Mouse (Mus musculus) lung, postnatal 25 days (tissue): ENCODE data around the gene Neurod1.

Experiments
- DNase-seq: peaks from one replicate; pipeline ENCODE4 v3.0.0; 2022; ENCODE audit warnings: low spot score

The Neurod1 gene

DNA sequence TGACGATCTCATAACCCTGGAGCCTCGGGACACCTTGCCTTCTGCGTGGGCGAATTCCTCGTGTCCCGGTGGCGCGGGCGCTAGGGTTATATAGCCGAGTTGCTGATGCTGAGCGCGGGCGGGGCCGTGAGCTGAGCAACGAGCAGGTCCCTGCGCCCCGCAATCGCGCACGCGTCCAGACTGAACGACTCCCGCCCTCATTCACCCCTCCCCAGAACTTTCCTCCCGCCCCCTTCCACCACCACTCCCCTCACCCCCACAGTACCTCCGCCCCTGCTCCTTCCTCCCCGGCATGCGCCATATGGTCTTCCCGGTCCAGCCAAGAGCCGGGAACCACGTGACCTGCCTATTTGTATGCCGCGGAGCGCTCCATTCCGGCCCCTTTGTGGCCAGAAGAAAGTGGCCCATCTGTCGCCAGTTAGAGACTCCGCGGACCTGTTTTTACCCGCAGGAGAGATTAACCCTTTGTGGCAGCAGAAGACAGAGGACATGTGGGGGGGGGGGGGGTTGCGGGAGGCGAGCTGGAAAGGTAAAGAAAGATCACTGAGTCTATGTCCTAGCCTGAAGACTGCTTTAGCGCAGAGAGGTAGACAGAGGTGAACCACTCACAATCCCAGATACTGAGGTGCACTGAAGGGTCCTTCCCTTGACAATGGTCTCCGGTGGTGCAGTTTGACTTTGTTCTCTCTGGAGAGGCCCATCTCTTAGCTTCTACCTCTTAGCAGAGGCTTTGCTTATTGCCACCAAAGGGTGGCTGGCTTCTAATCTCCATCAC is at the start of gene Neurod1, which contains the start of gene Cerkl:
Gene Neurod1, minus strand, starts transcription at position 177 of the 775 bp plus-strand sequence.
Gene Cerkl, minus strand, starts transcription at position 211 of the 775 bp plus-strand sequence.
- DNase-seq, result no peak

DNA sequence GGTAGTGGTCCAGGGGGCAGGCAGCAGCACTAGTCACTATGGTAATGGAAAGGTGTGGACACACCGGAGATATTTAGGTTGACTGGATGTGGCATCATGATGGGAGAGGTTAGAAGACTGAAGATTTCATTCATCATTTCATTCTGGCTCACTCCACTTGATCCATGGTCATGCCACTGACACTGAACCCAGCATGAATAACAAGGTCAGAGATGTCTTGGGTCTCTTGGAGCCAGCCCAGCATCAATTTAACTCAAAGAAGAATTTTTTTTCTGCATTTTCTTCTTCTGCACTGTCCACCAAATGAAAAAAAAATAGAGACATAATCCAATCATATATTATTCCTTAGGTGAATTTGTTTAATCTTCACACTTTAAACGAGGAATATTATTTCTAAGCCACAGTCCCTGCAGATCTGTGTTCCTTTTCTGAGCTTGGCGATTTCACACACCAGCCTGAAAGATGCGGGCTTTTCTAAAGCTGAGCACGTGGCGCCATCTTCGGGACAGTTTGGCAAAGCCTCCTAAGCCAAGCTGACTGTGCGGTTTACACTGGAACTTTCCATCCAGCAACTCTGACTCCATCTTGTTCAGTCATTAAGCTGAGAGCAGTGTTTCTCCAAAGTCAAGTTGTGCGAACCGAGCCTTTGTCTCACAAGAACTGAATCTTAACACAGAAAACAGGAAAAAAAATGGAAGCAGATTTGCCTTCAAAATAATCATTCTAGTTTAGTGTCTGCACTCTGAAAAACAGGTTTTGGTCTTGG is 42.6 kb upstream of the Neurod1 start:
- peak; percentile 48 for DNase-seq

- no peak for DNase-seq
These were observed 28.6 kb upstream of the Neurod1 start for GRCm38 (mm10) chr2:79485127-79485526.

- no peak for DNase-seq
These were observed 26.0 kb upstream of the Neurod1 start for GRCm38 (mm10) chr2:79482511-79482910.

- DNase-seq, result no peak
These were observed 5.9 kb upstream of the Neurod1 start for GRCm38 (mm10) chr2:79462411-79462810.

- no peak for DNase-seq
These were observed 5.3 kb upstream of the Neurod1 start for GRCm38 (mm10) chr2:79461861-79462260.

DNA sequence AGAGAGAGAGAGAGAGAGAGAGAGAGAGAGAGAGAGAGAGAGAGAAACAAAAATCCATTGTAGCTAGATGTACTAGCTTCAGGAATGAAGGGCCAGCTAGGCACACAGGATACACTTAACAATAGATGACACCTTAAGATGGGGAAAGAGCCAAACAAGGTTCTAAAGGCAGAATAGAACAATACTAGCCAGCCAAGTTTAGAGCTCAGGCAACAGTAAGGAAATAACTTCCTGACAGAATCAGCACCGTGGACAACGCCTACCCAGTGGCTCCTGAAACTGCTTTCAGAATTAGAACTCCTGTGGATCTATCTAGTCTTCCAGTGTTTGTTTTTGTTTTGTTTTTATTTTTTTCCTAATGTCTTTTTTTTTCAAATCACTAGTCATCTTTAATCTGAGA is 4.0 kb upstream of the Neurod1 start:
- no peak for DNase-seq

DNA sequence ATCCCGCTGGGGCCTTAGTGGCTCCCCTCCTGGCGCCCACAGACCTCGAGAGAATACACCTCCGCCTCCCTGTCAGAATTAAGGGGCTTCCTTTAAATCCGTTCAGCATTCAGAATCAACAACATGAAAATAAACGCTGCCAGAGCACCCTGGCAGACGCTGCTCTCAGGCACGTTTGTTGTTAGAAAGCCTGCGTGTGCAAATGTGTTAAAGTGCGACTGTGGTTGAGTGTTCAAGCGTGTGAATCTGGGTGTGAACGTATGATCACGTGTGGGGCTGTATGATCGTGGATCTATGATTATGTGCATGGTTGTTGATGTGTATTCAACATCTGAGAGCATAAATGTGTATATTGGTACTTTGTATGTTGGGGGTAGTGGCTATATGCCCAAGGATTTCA is 3.6 kb upstream of the Neurod1 start:
- DNase-seq, result no peak

- DNase-seq, result no peak
These were observed 2.8 kb upstream of the Neurod1 start for GRCm38 (mm10) chr2:79459061-79460045.

DNA sequence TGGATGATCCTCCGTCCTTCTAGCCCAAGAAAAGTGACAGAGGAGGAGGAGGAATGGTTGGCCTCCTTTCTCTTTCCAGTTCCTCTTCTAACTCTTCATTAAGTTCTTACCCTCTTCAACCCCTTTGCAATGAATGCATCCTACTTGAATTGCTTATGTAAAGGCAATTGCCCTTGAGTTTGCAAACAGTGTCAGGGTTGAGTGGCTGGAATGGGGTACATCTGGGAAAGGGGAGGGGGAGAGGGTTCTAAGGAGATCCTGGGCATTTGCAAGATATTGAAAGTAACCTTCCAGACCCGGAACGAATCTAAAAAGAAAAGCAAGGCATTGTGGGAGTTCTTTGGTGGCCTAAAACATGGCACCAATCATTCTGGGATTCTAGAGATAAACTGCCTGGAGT is 1.4 kb upstream of the Neurod1 start:
- no peak for DNase-seq

GRCm38 (mm10) chr2:79457434-79457833 is 883 bp upstream of the Neurod1 start:
- no peak for DNase-seq

DNA sequence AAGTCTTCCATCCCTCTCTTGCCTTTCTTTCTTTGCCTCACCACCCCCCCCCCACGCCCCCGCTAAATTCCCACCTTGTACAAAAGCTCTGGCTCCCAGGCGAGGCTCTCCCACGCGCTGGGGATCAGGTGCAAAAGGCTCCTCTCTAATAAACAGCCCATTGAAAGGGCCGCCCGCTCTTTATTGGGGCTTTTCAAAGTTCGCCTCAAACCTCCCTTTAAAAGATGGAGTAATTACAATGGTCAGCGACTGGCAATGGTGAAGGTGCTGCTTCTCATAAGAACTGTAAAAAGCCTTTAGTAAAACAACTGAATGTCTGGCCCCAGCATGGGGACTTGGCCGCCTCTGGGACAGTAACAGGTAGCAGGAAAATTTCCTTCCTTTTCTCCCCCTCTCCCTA is 905 bp downstream of the Neurod1 start:
- DNase-seq, result no peak

- no peak for DNase-seq
These were observed 1.6 kb downstream of the Neurod1 start for GRCm38 (mm10) chr2:79454786-79455446.

- peak; percentile 18 for DNase-seq
These were observed 2.4 kb downstream of the Neurod1 start for GRCm38 (mm10) chr2:79453901-79454781.

DNA sequence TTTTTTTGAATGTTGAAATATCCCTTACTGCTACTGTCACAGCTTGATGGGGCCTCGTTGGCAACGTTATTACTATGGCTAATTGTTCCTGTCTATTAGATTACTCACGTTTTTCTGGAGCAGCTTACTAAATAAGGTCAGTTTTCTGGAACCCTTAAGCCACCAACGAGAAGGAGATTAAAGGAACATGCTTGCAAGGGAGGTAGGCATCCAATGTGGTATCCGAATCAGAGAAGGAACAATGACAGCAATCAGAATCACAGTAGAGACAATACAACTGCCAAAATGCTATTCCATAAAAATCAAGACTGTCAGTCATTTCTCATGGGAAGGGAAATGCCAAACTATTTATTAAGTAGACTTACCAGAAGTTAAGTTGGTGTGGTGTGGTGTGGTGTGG is 5.1 kb downstream of the Neurod1 start:
- DNase-seq, result no peak

DNA sequence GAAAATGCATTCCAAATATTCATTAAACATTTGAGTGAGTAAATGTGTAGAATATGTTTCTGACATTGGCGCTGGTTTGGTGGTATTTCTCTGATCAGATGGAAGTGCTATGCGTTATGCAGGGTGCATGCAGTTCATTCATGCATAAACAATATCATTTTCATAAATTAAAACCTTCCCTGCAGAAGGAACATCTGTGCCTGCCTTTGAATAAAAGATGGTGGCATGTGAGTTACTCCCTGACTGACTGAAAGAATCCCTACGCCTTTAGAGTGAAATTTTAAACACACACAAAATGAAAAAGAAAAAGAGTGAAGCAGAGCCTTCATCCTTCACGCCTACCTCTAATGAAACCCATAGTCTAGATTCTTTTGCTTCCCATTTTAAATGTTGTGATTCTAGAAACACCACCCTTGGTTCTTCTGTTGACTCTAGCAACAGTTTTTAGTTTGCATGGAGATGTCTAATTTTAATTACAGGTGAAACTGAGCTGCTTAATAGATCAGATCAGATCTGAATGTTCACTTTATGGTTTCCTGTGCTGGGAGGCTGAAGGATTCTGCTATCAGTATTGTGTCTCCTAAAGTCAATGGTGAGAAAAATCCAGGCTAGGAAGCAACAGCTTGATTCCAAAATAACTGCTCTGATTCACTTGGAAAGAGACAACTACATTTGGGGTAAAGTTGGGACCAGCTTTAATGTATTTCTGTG is 5.7 kb downstream of the Neurod1 start:
- DNase-seq, result no peak

DNA sequence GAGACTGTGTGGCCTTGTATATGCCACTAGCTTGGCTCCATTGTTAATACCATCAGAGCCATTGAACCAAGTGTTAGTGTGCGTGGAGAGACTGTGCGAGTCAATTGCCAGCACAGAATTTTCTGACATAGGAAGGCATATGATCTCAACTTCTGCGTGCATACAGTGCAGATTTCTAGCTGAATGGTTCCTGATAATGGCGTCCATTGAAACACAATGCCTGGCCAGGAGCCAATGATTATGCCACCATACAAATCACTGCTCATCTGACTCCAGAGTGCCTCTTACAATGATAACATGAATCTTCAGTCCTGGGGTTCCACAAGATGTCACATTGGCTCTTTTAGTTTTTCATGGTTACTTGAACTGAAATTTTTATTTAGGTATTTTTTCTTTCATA is 7.2 kb downstream of the Neurod1 start:
- DNase-seq, result no peak

DNA sequence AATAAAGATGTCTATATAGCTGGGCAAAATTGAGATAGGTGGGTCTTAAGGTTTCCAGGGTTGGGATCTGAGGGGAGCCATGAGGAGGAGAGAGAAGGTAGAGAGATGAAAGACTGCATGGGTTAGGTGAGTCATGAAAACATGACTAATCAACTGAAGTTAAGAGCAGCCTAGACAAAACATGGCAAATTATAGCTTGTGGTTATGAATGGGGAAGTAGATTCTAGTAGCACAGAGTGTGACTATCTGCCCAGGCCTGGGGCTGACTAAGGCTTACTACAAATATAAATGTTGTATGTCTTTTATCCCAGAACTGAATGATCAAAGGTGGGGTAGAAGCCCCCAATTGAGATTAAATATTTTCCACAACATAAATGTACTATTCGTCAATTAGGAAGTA is 9.4 kb downstream of the Neurod1 start:
- DNase-seq, result no peak

DNA sequence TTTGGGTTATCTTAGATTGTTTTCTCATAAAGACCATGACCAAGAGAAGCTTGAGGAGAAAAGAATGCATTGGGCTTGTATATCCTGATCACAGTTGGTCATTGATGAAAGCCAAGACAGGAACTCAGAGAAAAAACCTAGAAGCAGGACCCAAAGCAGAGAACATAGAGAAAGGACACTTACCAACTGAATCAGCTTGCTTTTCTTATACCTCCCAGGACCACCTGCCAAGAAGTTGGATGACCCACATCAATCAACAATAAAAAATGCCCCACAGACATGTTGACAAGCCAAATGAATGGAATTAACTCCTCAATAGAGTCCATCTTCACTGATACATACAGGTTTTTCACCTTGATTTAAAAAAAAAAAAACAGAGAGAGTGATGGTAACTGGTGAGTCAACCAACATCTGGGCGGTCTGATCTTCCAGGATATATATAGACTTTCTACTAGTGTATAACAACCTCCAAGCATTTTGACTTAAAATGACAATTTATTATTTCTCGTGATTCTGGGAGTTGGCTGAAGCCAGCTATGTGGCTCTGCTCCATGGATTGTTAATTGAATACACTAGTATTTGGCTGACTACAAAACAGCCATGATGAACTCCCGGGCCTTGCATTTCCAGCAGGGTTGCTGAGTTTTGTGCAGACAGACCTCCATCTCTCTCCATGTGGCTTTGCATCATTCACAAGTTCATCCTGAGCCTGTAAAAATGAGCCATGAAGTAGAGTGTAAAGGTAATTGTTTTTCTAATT is 12.5 kb downstream of the Neurod1 start:
- no peak for DNase-seq
